Mouse (Mus musculus): ENCODE results near the gene Mef2b. TPM values are rescaled to one million over a fixed set of nuclear protein-coding genes. Genes with fewer than 3 reads are reported as not detected.

Gene Mef2b
- polyA plus RNA-seq, 1 experiment from 2014 or later, result 0.70 TPM

DNA sequence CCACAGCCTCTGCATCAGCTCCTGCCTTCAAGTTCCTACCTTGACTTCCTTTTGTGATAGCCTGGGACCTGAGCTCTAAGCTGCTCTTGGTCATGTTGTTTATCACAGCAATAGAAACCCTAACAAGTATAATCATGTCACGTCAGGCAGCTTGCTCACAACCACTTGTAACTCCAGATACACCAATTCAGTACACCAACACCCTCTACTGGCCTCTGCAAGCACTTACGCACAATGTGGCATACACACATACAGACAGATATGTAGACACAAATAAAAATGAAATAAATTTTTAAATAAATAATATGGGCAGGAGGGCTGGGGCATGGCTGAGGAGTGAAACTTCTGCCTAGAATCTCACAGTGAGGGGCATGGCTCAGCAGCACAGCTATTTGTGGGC is 56.3 kb downstream of the Mef2b start:
- Histone ChIP-seq H3K27ac (replicated peaks) (no peak overlapping the region), H3K9me3 (no peaks in the 10 kb centered on the region), H3K27me3 (replicated peaks; ENCODE audit: low read depth, poor library complexity, severe bottlenecking) (no peaks in the 10 kb centered on the region), H3K4me1 (peaks cover 27% of the 10 kb centered on the region), H3K36me3 (replicated peaks) (no peaks in the 10 kb centered on the region), H3K4me3 (no peak overlapping the region)
- WGBS, result 73% methylated on average over 2 of the region's 2 CpGs
- DNase-seq (ENCODE audit: low spot score), result no peak

- no peaks in the 10 kb centered on the region for H3K9me3 ChIP-seq
- H3K4me3 ChIP-seq, result no peak overlapping the region
- H3K27ac ChIP-seq (replicated peaks), result no peak overlapping the region
- peaks cover 14% of the 10 kb centered on the region for H3K4me1 ChIP-seq
- H3K27me3 ChIP-seq (replicated peaks; ENCODE audit: low read depth, poor library complexity, severe bottlenecking), result no peaks in the 10 kb centered on the region
- H3K36me3 ChIP-seq (replicated peaks), result no peaks in the 10 kb centered on the region
- 62% methylated on average over 7 of the region's 7 CpGs for whole genome bisulfite sequencing
- DNase-seq (ENCODE audit: low spot score), result no peak
Measured at GRCm38 (mm10) chr8:70197603-70198002, 58.1 kb downstream of the Mef2b start.

- DNase-seq (ENCODE audit: low spot score), result no peak
- H3K27ac ChIP-seq (replicated peaks), result no peak overlapping the region
Measured at GRCm38 (mm10) chr8:70200098-70200681, 60.7 kb downstream of the Mef2b start.

GRCm38 (mm10) chr8:70201417-70201816 is 61.9 kb downstream of the Mef2b start:
- no peak overlapping the region for H3K27ac ChIP-seq (replicated peaks)
- WGBS, result 85% methylated on average over 3 of the region's 3 CpGs
- no peaks in the 10 kb centered on the region for H3K9me3 ChIP-seq
- H3K27me3 ChIP-seq (replicated peaks; ENCODE audit: low read depth, poor library complexity, severe bottlenecking), result no peaks in the 10 kb centered on the region
- no peak overlapping the region for H3K4me3 ChIP-seq
- DNase-seq (ENCODE audit: low spot score), result no peak
- H3K36me3 ChIP-seq (replicated peaks), result no peaks in the 10 kb centered on the region
- peaks cover 4% of the 10 kb centered on the region; the same call in 1 of the 2 replicates for H3K4me1 ChIP-seq

More at GRCm38 (mm10) chr8:70200098-70200681, 60.7 kb downstream of the Mef2b start:
- Histone ChIP-seq H3K9me3 (no peaks in the 10 kb centered on the region), H3K4me3 (no peak overlapping the region), H3K4me1 (peaks cover 4% of the 10 kb centered on the region; the same call in 1 of the 2 replicates), H3K36me3 (replicated peaks) (no peaks in the 10 kb centered on the region), H3K27me3 (replicated peaks; ENCODE audit: low read depth, poor library complexity, severe bottlenecking) (no peaks in the 10 kb centered on the region)
- WGBS, result 80% methylated on average over 5 of the region's 5 CpGs

DNA sequence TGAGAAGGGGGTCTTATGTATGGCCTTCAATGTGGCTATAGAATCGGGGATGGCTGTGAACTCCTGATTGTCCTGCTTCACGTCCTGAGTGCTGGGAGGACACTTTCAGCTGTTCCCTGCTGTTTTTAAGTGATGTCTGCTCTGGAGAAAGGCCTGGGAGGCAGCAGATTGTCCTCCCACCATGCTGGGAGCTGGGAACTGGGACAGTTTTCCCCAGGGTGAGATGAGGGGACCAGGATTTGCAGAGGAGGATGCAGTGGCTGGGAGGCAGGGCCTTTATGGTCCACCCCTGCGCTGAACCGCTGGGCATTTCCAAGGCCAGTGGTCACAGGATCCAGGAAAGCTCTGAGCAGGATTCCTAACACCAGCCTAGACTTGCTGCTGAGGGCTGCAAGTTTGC is 63.6 kb downstream of the Mef2b start:
- H3K27ac ChIP-seq (replicated peaks), result no peak overlapping the region
- no peak overlapping the region for H3K4me3 ChIP-seq
- no peak for DNase-seq (ENCODE audit: low spot score)
- 70% methylated on average over 4 of the region's 4 CpGs for WGBS
- H3K36me3 ChIP-seq (replicated peaks), result no peaks in the 10 kb centered on the region
- H3K9me3 ChIP-seq, result no peaks in the 10 kb centered on the region
- peaks cover 3% of the 10 kb centered on the region; the same call in 1 of the 2 replicates for H3K4me1 ChIP-seq
- H3K27me3 ChIP-seq (replicated peaks; ENCODE audit: low read depth, poor library complexity, severe bottlenecking), result no peaks in the 10 kb centered on the region

- no peak overlapping the region for H3K27ac ChIP-seq (replicated peaks)
- H3K4me3 ChIP-seq, result no peak overlapping the region
- no peaks in the 10 kb centered on the region for H3K9me3 ChIP-seq
- H3K4me1 ChIP-seq, result peaks cover 7% of the 10 kb centered on the region; the same call in 1 of the 2 replicates
- no peak for DNase-seq (ENCODE audit: low spot score)
- WGBS, result 73% methylated on average over 1 of the region's 1 CpGs
- H3K27me3 ChIP-seq (replicated peaks; ENCODE audit: low read depth, poor library complexity, severe bottlenecking), result peaks cover 1% of the 10 kb centered on the region
- no peaks in the 10 kb centered on the region for H3K36me3 ChIP-seq (replicated peaks)
Measured at GRCm38 (mm10) chr8:70204757-70205156, 65.2 kb downstream of the Mef2b start.

- H3K4me3 ChIP-seq, result no peak overlapping the region
- peaks cover 21% of the 10 kb centered on the region for H3K27me3 ChIP-seq (replicated peaks; ENCODE audit: low read depth, poor library complexity, severe bottlenecking)
- no peak for DNase-seq (ENCODE audit: low spot score)
- 31% methylated on average over 1 of the region's 1 CpGs for WGBS
- no peaks in the 10 kb centered on the region for H3K9me3 ChIP-seq
- peaks cover 27% of the 10 kb centered on the region for H3K4me1 ChIP-seq
- 0 out of 2 replicates have a peak overlapping the region, but pooled peaks have one; percentile 24 for H3K27ac ChIP-seq (replicated peaks)
- no peaks in the 10 kb centered on the region for H3K36me3 ChIP-seq (replicated peaks)
Measured at GRCm38 (mm10) chr8:70208130-70208529, 68.6 kb downstream of the Mef2b start.

DNA sequence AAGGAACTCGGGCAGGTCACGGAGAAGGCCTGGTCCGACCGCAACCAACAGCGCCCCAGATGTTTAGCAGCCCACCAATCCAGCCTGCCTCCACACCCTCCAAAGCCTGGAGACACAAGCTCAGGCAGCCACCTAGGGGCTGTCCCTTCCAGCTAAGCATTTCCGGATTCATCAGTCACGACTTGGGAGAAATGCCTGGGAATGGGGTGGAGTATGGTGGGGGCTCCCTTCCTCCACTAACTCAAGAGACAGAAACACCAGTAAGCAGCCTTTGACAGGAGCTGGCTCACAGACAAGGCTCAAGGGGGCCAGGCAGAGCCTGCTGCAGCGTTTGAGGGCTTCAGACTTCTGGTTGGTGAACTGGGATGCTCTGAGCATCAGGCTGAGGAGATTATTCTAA is 71.0 kb downstream of the Mef2b start:
- peak overlapping the region; percentile 16; the same call in 1 of the 2 replicates for H3K4me3 ChIP-seq
- no peak overlapping the region for H3K27ac ChIP-seq (replicated peaks)
- H3K36me3 ChIP-seq (replicated peaks), result no peaks in the 10 kb centered on the region
- H3K27me3 ChIP-seq (replicated peaks; ENCODE audit: low read depth, poor library complexity, severe bottlenecking), result peaks cover 21% of the 10 kb centered on the region
- DNase-seq (ENCODE audit: low spot score), result no peak
- no peaks in the 10 kb centered on the region for H3K9me3 ChIP-seq
- peaks cover 30% of the 10 kb centered on the region for H3K4me1 ChIP-seq
- WGBS, result 26% methylated on average over 8 of the region's 8 CpGs

- Histone ChIP-seq H3K27me3 (replicated peaks; ENCODE audit: low read depth, poor library complexity, severe bottlenecking) (peaks cover 21% of the 10 kb centered on the region), H3K36me3 (replicated peaks) (no peaks in the 10 kb centered on the region)
Measured at GRCm38 (mm10) chr8:70211275-70211674, 71.8 kb downstream of the Mef2b start.

DNA sequence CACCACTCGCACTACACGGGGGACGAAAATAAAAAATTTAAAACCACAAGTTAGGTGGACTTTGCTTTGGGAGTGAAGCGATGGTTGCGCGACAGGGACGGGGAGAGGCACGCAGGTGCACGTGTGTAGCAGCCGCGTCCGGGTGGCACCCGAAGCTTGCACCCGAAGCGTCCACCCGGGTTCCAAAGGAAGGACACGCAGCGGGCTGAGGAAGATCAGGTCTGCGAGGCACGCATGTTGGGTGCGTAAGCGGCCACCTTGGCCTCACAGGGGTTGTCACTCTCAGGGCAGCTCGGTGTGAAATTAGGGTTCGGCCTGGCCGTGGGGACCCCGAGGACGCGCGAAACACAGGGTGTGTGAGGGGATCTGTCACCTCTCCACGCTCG is 72.2 kb downstream of the Mef2b start:
- Histone ChIP-seq H3K9me3 (no peaks in the 10 kb centered on the region), H3K27me3 (replicated peaks; ENCODE audit: low read depth, poor library complexity, severe bottlenecking) (peaks cover 21% of the 10 kb centered on the region), H3K4me1 (peaks cover 30% of the 10 kb centered on the region), H3K36me3 (replicated peaks) (no peaks in the 10 kb centered on the region), H3K4me3 (peak overlapping the region; percentile 73), H3K27ac (replicated peaks) (peak overlapping the region; percentile 76)
- WGBS, result 4% methylated on average over 31 of the region's 31 CpGs
- no peak for DNase-seq (ENCODE audit: low spot score)

More at GRCm38 (mm10) chr8:70211275-70211674, 71.8 kb downstream of the Mef2b start:
- no peak overlapping the region for H3K27ac ChIP-seq (replicated peaks)
- H3K4me1 ChIP-seq, result peaks cover 30% of the 10 kb centered on the region
- no peaks in the 10 kb centered on the region for H3K9me3 ChIP-seq
- 82% methylated on average over 1 of the region's 1 CpGs for WGBS
- H3K4me3 ChIP-seq, result peak overlapping the region; percentile 73
- no peak for DNase-seq (ENCODE audit: low spot score)

DNA sequence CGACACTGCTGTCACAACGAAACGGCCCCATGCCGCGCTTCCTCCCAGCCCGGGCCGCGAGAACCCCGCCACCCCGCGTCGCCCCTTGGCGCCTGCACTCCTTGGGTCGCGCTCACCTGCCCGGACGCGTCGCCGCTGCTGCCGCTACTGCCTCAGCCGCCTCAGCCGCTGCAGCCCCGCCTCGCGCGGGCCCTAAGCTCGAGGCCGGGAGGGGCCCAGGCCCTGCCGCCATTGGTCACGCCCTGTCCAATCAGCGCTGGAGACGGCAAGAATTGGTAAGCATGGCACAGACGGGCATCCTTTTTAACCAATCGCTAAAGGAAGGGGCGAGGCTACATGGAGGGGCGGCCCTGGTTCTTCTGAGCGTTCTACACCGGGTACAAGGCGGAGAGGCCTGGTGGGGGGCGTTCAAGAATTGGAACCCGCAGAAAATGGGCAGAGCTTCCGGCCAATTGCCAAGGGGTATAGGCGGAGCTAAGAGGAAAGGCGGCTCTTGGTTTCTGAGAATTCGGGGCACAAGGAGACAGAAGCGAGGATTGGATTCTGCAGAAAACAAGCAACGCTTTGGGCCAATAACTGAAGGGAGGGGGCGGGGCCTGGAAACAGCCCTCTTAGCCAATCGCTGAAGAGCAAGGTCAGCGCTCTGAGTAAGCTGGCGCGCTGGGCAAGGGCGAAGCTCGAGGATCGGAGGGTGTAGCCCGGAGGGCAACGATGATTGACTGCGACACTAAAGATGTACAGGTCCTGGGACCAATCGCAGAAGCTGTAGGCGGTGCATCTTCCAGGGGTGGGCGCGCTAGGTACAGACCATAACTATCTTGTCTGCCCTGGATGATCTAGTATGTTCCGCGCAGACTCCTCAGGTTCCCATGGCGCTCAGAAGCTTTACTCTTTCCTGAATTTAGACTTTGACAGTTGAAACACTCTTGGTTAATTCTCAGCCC is 72.9 kb downstream of the Mef2b start, which contains the start of gene Slc25a42:
Gene Slc25a42, minus strand, starts transcription at position 194 of the 944 bp plus-strand sequence.
- Histone ChIP-seq H3K27ac (replicated peaks) (peak within 1 kb of the TSS; percentile 76), H3K36me3 (replicated peaks) (no peaks in the 10 kb centered on the region), H3K9me3 (no peaks in the 10 kb centered on the region), H3K4me1 (peaks cover 30% of the 10 kb centered on the region), H3K4me3 (peak within 1 kb of the TSS; percentile 73), H3K27me3 (replicated peaks; ENCODE audit: low read depth, poor library complexity, severe bottlenecking) (peaks cover 21% of the 10 kb centered on the region)
- peak; percentile 97 for DNase-seq (ENCODE audit: low spot score)
- WGBS, result under 1% methylated on average over 66 of the region's 66 CpGs

DNA sequence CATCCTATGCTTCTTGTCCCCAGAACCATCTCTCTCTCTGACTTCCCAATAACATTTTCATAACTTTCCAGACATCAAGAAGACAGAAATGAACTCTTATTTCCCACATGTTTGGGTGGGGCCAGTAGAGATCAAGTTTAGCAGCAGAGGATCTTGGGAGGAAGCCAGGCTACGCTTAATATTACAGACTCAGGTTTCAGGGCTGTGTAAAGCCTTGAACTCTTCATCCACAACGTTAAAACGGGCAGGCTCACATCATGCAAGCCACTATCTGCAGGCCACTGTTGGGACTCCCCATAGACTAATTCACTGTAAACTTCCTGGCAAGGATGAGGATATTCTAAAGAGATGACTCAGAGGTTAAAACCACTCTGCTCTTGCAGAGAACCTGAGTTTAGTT is 74.9 kb downstream of the Mef2b start:
- DNase-seq (ENCODE audit: low spot score), result no peak
- H3K27ac ChIP-seq (replicated peaks), result no peak overlapping the region
- no peaks in the 10 kb centered on the region for H3K9me3 ChIP-seq
- no peak overlapping the region for H3K4me3 ChIP-seq
- H3K27me3 ChIP-seq (replicated peaks; ENCODE audit: low read depth, poor library complexity, severe bottlenecking), result peaks cover 21% of the 10 kb centered on the region
- H3K36me3 ChIP-seq (replicated peaks), result no peaks in the 10 kb centered on the region
- H3K4me1 ChIP-seq, result peaks cover 28% of the 10 kb centered on the region
- WGBS, result 75% methylated on average over 3 of the region's 3 CpGs

All from embryonic facial prominence, embryonic 10.5 days (tissue).